12 mouse cellular contexts compared by ENCODE assay signal in the genomic region with DNA sequence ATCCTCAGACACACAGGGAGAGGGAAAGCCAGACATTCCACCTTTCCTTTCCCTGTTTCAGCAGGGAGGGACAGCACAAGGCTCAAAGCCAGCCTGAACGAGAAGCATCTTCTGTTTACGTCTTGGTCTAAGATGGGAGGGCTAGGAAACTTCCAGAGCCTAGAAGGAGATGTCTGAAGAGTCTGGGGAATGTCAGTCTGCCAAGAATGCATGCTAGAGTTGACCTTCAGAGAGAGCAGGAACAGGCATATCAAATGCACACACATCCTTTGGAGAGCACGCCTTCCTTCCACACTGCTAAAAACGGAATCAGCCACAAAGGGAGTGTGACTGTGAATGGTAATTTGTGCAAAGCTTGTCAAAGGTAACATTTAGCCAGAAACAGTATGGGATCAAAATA.
DNase-seq lines count a peak whose midpoint lies in the region; ATAC-seq and TF ChIP-seq lines count a peak whose summit lies in the region.
"Had no signal": no experiment of that assay in that cellular context is flagged by ENCODE, and none has a peak within 500 bp of the region (broad histone marks: within the 10 kb centered on the region; RNA-seq: fewer than 3 reads in every experiment).

No protein-coding gene starts in this region.

- no peak overlapping the region for H3K9ac ChIP-seq in lung, postnatal 0 days (replicated peaks; ENCODE audit: low read depth)
- H3K9ac ChIP-seq in heart, embryonic 14.5 days (ENCODE audit: low read length) = no peak overlapping the region
- no peak overlapping the region for H3K9ac ChIP-seq in stomach, embryonic 16.5 days (ENCODE audit: low read length)
- H3K9ac ChIP-seq: midbrain, embryonic 15.5 days; neural tube, embryonic 13.5 days had no signal

- no peak for TF ChIP-seq EP300 in lung, postnatal 0 days (IDR thresholded peaks at IDR 0.05)

- H3K36me3 ChIP-seq in lung, postnatal 0 days (ENCODE audit: insufficient read depth, low read length) = no peaks in the 10 kb centered on the region
- H3K36me3 ChIP-seq in heart, embryonic 14.5 days (ENCODE audit: control insufficient read depth, insufficient read depth, low read length) = no peaks in the 10 kb centered on the region
- no peaks in the 10 kb centered on the region for H3K36me3 ChIP-seq in stomach, embryonic 16.5 days (ENCODE audit: control insufficient read depth, insufficient read depth, low read length)
- H3K36me3 ChIP-seq: midbrain, embryonic 15.5 days; neural tube, embryonic 13.5 days had no signal

- 28% methylated on average over 4 of the region's 4 CpGs for WGBS in lung, postnatal 0 days
- 7% methylated on average over 4 of the region's 4 CpGs for WGBS in heart, embryonic 14.5 days
- 20% methylated on average over 4 of the region's 4 CpGs for WGBS in stomach, embryonic 16.5 days

- no peaks in the 10 kb centered on the region for H3K9me3 ChIP-seq in lung, postnatal 0 days (ENCODE audit: low read length)
- no peaks in the 10 kb centered on the region for H3K9me3 ChIP-seq in heart, embryonic 14.5 days (ENCODE audit: control insufficient read depth, low read length)
- no peaks in the 10 kb centered on the region for H3K9me3 ChIP-seq in stomach, embryonic 16.5 days (replicated peaks; ENCODE audit: control insufficient read depth, low read length)
- H3K9me3 ChIP-seq: midbrain, embryonic 15.5 days; neural tube, embryonic 13.5 days had no signal

- TF ChIP-seq CTCF in lung, postnatal 0 days (IDR thresholded peaks at IDR 0.05) = no peak

- no peak overlapping the region for H3K27ac ChIP-seq in lung, postnatal 0 days (ENCODE audit: low read length)
- H3K27ac ChIP-seq in heart, embryonic 14.5 days (replicated peaks in 1 of 2; ENCODE audit: control insufficient read depth in 1 of 2, insufficient read depth in 1 of 2, low read depth in 2 of 2, low read length in 2 of 2) = peak overlapping the region; percentile 34 to 73
- peak overlapping the region; percentile 60; the same call in 1 of the 2 replicates for H3K27ac ChIP-seq in stomach, embryonic 16.5 days (ENCODE audit: low read length)
- H3K27ac ChIP-seq: midbrain, embryonic 15.5 days; neural tube, embryonic 13.5 days had no signal

- intact Hi-C loops in heart, postnatal 36 days (cut with DNase I) = no loop called here

- ATAC-seq in lung, postnatal 0 days = no peak
- peak; percentile 77 for ATAC-seq in heart, embryonic 14.5 days (ENCODE audit: insufficient number of reproducible peaks, insufficient read depth, low FRiP score, low read depth)
- no peak for ATAC-seq in stomach, embryonic 16.5 days (ENCODE audit: insufficient read depth, low FRiP score)
- ATAC-seq in megakaryocyte-erythroid progenitor cell, adult 5-6 weeks (replicated peaks; ENCODE audit: low FRiP score, low TSS enrichment, poor library complexity, severe bottlenecking) = no peak
- ATAC-seq: midbrain, embryonic 15.5 days had no signal

- DNase-seq in heart, adult 18-20 months = peak; percentile 16 to 30
- no peak for DNase-seq in heart, postnatal 36 days
- peak; percentile 5 for DNase-seq in lung, postnatal 0 days (ENCODE audit: low spot score)
- DNase-seq in lung, postnatal 36 days = no peak
- no peak for DNase-seq in layer of hippocampus, postnatal 10 days (ENCODE audit: low spot score in 2 of 2)
- DNase-seq: cerebellum, postnatal 25 days; right cerebral cortex, adult 18-20 months had no signal

- H3K4me2 ChIP-seq in lung, postnatal 0 days (replicated peaks; ENCODE audit: low read depth, low read length) = no peak overlapping the region
- 0 out of 2 replicates have a peak overlapping the region, but pooled peaks have one; percentile 20 for H3K4me2 ChIP-seq in heart, embryonic 14.5 days (ENCODE audit: low read length)
- no peak overlapping the region for H3K4me2 ChIP-seq in stomach, embryonic 16.5 days (ENCODE audit: low read depth, low read length)
- H3K4me2 ChIP-seq: midbrain, embryonic 15.5 days; neural tube, embryonic 13.5 days had no signal

- no peaks in the 10 kb centered on the region for H3K4me1 ChIP-seq in lung, postnatal 0 days (ENCODE audit: insufficient read depth, low read depth, low read length)
- peaks cover 7 to 11% of the 10 kb centered on the region in 2 experiments for H3K4me1 ChIP-seq in heart, embryonic 14.5 days (ENCODE audit: control insufficient read depth in 2 of 2, insufficient read depth in 2 of 2, low read length in 2 of 2)
- H3K4me1 ChIP-seq in stomach, embryonic 16.5 days (ENCODE audit: control insufficient read depth, insufficient read depth, low read length) = peaks cover 7% of the 10 kb centered on the region; the same call in 1 of the 2 replicates
- H3K4me1 ChIP-seq: midbrain, embryonic 15.5 days; neural tube, embryonic 13.5 days had no signal

- no peak overlapping the region for H3K4me3 ChIP-seq in lung, postnatal 0 days (ENCODE audit: low read depth, low read length)
- H3K4me3 ChIP-seq in heart, embryonic 14.5 days (ENCODE audit: control insufficient read depth in 1 of 2, insufficient read depth in 1 of 2, low read depth in 1 of 2, low read length in 2 of 2) = no peak overlapping the region
- no peak overlapping the region for H3K4me3 ChIP-seq in stomach, embryonic 16.5 days (replicated peaks; ENCODE audit: low read length)
- H3K4me3 ChIP-seq: midbrain, embryonic 15.5 days; neural tube, embryonic 13.5 days had no signal

- H3K27me3 ChIP-seq in lung, postnatal 0 days (replicated peaks; ENCODE audit: insufficient read depth, low read length) = no peaks in the 10 kb centered on the region
- no peaks in the 10 kb centered on the region for H3K27me3 ChIP-seq in heart, embryonic 14.5 days (ENCODE audit: control insufficient read depth, insufficient read depth, low read length)
- no peaks in the 10 kb centered on the region for H3K27me3 ChIP-seq in stomach, embryonic 16.5 days (ENCODE audit: control insufficient read depth, insufficient read depth, low read length)
- H3K27me3 ChIP-seq: midbrain, embryonic 15.5 days; neural tube, embryonic 13.5 days had no signal

Comparison
In these comparisons a context has a peak if more than half of its experiments do, and no peak if none do; other contexts are left out.
1. DNase-seq: peak in heart, adult 18-20 months (2 of 2) and lung, postnatal 0 days (single experiment); none in heart, postnatal 36 days (0 of 2), lung, postnatal 36 days (single experiment) and layer of hippocampus, postnatal 10 days (0 of 2).